Mouse (Mus musculus): ENCODE results near the gene Iapp. TPM values are rescaled to one million over a fixed set of nuclear protein-coding genes. Genes with fewer than 3 reads are reported as not detected.
"Not testable (repeated sequence)": the region's sequence is repeated elsewhere in the genome, so short reads cannot be mapped to it uniquely, and the experiment has no call there.

Gene Iapp
- total and polyA plus RNA-seq, 2 experiments from 2014 or later, result 0.25 TPM; not detected in 1

- Histone ChIP-seq H3K36me3 (ENCODE audit: insufficient read depth) (peaks cover 17% of the 10 kb centered on the region), H3K9me3 (ENCODE audit: low read length) (no peaks in the 10 kb centered on the region), H3K4me3 (ENCODE audit: low read depth, low read length) (peak overlapping the region; percentile 65), H3K4me1 (ENCODE audit: insufficient read depth) (peaks cover 3% of the 10 kb centered on the region), H3K4me2 (ENCODE audit: low read depth) (peak overlapping the region; percentile 60), H3K9ac (peak overlapping the region; percentile 70), H3K27ac (ENCODE audit: low read depth, low read length) (0 out of 2 replicates have a peak overlapping the region, but pooled peaks have one; percentile 80), H3K27me3 (ENCODE audit: insufficient read depth, low read length) (no peaks in the 10 kb centered on the region)
- DNase-seq (no peak), ATAC-seq (no peak)
- no peak for TF ChIP-seq CTCF (IDR thresholded peaks at IDR 0.05; ENCODE audit: low read depth)
- WGBS, result 61% methylated on average over 12 of the region's 12 CpGs
Measured at GRCm38 (mm10) chr6:142346181-142347110, 48.2 kb downstream of the Iapp start.

GRCm38 (mm10) chr6:142347431-142348385, 49.5 kb downstream of the Iapp start:
- no peak overlapping the region for H3K9ac ChIP-seq
- no peak for DNase-seq
- no peak for ATAC-seq
- H3K4me1 ChIP-seq (ENCODE audit: insufficient read depth), result peaks cover 3% of the 10 kb centered on the region
- 69% methylated on average over 11 of the region's 11 CpGs for WGBS
- no peak overlapping the region for H3K4me2 ChIP-seq (ENCODE audit: low read depth)
- H3K27me3 ChIP-seq (ENCODE audit: insufficient read depth, low read length), result no peaks in the 10 kb centered on the region
- H3K4me3 ChIP-seq (ENCODE audit: low read depth, low read length), result no peak overlapping the region
- peaks cover 28% of the 10 kb centered on the region for H3K36me3 ChIP-seq (ENCODE audit: insufficient read depth)
- TF ChIP-seq CTCF (IDR thresholded peaks at IDR 0.05; ENCODE audit: low read depth), result no peak
- no peak overlapping the region for H3K27ac ChIP-seq (ENCODE audit: low read depth, low read length)
- no peaks in the 10 kb centered on the region for H3K9me3 ChIP-seq (ENCODE audit: low read length)

- DNase-seq; H3K9me3 ChIP-seq (ENCODE audit: low read length); H3K4me1 ChIP-seq (ENCODE audit: insufficient read depth); ATAC-seq; H3K4me2 ChIP-seq (ENCODE audit: low read depth); H3K4me3 ChIP-seq (ENCODE audit: low read depth, low read length); H3K27ac ChIP-seq (ENCODE audit: low read depth, low read length); H3K27me3 ChIP-seq (ENCODE audit: insufficient read depth, low read length); H3K9ac ChIP-seq: not testable (repeated sequence)
- WGBS, result 94% methylated on average over 3 of the region's 3 CpGs
- H3K36me3 ChIP-seq (ENCODE audit: insufficient read depth), result peaks cover 60% of the 10 kb centered on the region
Measured at GRCm38 (mm10) chr6:142352099-142352498, 53.9 kb downstream of the Iapp start.

Other genes with a start within 250 kb of the Iapp start
- gene Slco1a6, start 89.9 kb upstream of the Iapp start, total RNA-seq (2014; rRNA removed), result not detected in 2 replicates
- gene Slco1a6, start 89.9 kb upstream of the Iapp start, polyA plus RNA-seq (2015; fragmentation: Nextera tagmentation; extraction: Ambion mirVana), result not detected in 2 replicates
- 0.33 and 0.38 TPM in 2 replicates for gene Slco1a5, start 24.6 kb downstream of the Iapp start, total RNA-seq (2014; rRNA removed)
- gene Slco1a5, start 24.6 kb downstream of the Iapp start, polyA plus RNA-seq (2015; fragmentation: Nextera tagmentation; extraction: Ambion mirVana), result 0.40 and 0.82 TPM in 2 replicates
- gene Pyroxd1, start 47.2 kb downstream of the Iapp start, total RNA-seq (2014; rRNA removed), result 14.5 and 20.2 TPM in 2 replicates
- gene Pyroxd1, start 47.2 kb downstream of the Iapp start, polyA plus RNA-seq (2015; fragmentation: Nextera tagmentation; extraction: Ambion mirVana), result 16.1 and 18.7 TPM in 2 replicates
- gene Recql, start 88.7 kb downstream of the Iapp start, total RNA-seq (2014; rRNA removed), result 19.1 and 19.4 TPM in 2 replicates
- gene Recql, start 88.7 kb downstream of the Iapp start, polyA plus RNA-seq (2015; fragmentation: Nextera tagmentation; extraction: Ambion mirVana), result 20.4 and 20.8 TPM in 2 replicates
- gene Golt1b, start 88.8 kb downstream of the Iapp start, total RNA-seq (2014; rRNA removed), result 44.0 and 58.5 TPM in 2 replicates
- gene Golt1b, start 88.8 kb downstream of the Iapp start, polyA plus RNA-seq (2015; fragmentation: Nextera tagmentation; extraction: Ambion mirVana), result 67.6 and 72.0 TPM in 2 replicates
- gene Spx, start 115.0 kb downstream of the Iapp start, total RNA-seq (2014; rRNA removed), result 0.38 and 0.62 TPM in 2 replicates
- 0.65 TPM in 2 replicates for gene Spx, start 115.0 kb downstream of the Iapp start, polyA plus RNA-seq (2015; fragmentation: Nextera tagmentation; extraction: Ambion mirVana)
- gene Gys2, start 174.7 kb downstream of the Iapp start, total RNA-seq (2014; rRNA removed), result not detected in 2 replicates
- gene Gys2, start 174.7 kb downstream of the Iapp start, polyA plus RNA-seq (2015; fragmentation: Nextera tagmentation; extraction: Ambion mirVana), result 0.23 TPM in 1 of 2 replicates, not detected in the other
- 158 and 164 TPM in 2 replicates for gene Ldhb, start 209.5 kb downstream of the Iapp start, total RNA-seq (2014; rRNA removed)
- 426 and 454 TPM in 2 replicates for gene Ldhb, start 209.5 kb downstream of the Iapp start, polyA plus RNA-seq (2015; fragmentation: Nextera tagmentation; extraction: Ambion mirVana)

Measured in forebrain, postnatal 0 days (tissue).